Mouse (Mus musculus): ENCODE results near the gene Gclc. TPM values are rescaled to one million over a fixed set of nuclear protein-coding genes. Genes with fewer than 3 reads are reported as not detected.

The Gclc gene
- polyA plus RNA-seq, 1 experiment: 49.3 TPM

DNA sequence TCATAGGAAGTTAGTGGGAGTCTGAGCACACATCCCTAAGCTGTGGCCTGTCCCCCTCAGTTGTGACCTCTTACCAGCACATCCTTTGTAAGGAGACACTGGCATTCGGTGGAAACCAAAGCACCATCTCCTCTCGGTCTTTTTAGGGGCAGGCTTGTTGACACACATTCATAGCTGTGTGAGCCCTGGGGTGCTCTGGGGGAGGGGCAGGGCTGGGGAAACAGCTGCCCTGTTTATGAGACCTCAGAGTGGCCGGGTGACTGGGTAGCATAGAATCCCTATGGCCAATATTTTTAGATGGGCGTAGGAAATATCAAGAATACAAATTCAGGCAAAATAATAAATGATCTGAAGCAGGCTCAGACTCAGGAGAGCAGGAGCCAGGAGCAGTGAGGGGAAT, 71.9 kb downstream of the Gclc start:
- H3K4me3 ChIP-seq (replicated peaks; ENCODE audit: extremely low read depth, low read depth, low read length): no peak overlapping the region
- WGBS: 64% methylated on average over 4 of the region's 4 CpGs
- DNase-seq: no peak
- TF ChIP-seq CTCF (IDR thresholded peaks at IDR 0.05; ENCODE audit: insufficient read depth, low read length) (no peak), POLR2A (IDR thresholded peaks at IDR 0.05; ENCODE audit: borderline replicate concordance, extremely low read depth, low read depth, low read length) (no peak)
- peaks cover 12% of the 10 kb centered on the region for H3K4me1 ChIP-seq (ENCODE audit: control insufficient read depth, insufficient read depth, low read length)

DNA sequence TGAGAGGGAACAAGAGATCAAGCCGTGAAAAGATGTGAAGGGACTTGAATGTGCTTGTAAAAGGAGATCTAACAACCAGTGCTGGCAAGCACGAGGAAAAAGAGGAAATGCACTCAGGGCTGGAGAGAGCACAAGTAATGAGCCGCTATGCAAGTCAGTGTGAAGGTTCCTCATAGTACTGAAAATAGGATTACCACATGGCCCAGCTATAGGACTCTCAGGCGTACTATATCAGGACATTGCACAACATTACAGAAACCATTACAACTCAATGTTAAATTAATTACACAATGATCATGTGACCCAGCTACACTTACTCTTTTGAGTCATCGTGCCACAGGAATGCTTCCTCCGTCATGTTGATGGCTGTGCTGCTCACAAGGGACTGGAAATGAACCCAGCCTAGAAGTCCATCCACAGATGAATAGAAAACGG, 74.2 kb downstream of the Gclc start:
- DNase-seq: no peak
- no peak overlapping the region for H3K4me3 ChIP-seq (replicated peaks; ENCODE audit: extremely low read depth, low read depth, low read length)
- peaks cover 8% of the 10 kb centered on the region for H3K4me1 ChIP-seq (ENCODE audit: control insufficient read depth, insufficient read depth, low read length)
- TF ChIP-seq CTCF (IDR thresholded peaks at IDR 0.05; ENCODE audit: insufficient read depth, low read length) (no peak), POLR2A (IDR thresholded peaks at IDR 0.05; ENCODE audit: borderline replicate concordance, extremely low read depth, low read depth, low read length) (no peak)
- WGBS: 44% methylated on average over 7 of the region's 7 CpGs

DNA sequence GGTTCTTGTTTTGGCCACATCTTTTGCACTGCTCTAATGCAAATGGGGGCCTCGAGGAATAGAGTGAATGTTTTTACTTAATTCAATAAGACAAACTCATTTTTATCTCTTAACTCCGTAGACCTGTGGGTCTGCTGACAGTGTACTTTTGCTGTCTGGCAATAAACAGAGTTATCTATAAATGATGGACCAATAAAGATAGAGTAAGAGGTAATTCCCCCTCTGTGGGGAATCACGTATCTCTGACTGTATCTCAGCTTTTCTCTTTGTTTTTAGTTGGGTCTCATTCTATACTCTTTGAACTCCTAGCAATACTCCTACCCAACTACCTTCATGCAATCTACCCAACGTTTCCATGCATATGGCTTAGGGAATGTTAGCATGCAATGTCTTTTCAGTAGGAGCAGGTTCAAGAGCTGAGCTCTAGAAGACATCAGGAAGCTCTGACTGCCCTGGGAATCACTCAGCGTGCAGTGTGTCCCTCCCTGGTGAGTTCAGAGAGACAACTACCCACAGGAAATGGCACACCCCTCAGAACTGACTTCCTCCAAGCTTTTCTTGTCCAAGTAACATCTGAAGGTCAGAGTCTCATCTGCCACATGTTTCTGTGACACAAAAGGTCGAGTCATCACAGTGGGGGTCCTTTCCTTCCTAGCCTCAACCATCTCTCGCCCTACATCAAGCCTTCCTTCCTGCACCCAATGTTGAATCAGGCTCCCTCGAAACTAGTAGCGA, 80.1 kb downstream of the Gclc start:
- no peak for DNase-seq
- peaks cover 17% of the 10 kb centered on the region for H3K4me1 ChIP-seq (ENCODE audit: control insufficient read depth, insufficient read depth, low read length)
- TF ChIP-seq CTCF (IDR thresholded peaks at IDR 0.05; ENCODE audit: insufficient read depth, low read length) (no peak), POLR2A (IDR thresholded peaks at IDR 0.05; ENCODE audit: borderline replicate concordance, extremely low read depth, low read depth, low read length) (no peak)
- WGBS: 48% methylated on average over 9 of the region's 9 CpGs
- no peak overlapping the region for H3K4me3 ChIP-seq (replicated peaks; ENCODE audit: extremely low read depth, low read depth, low read length)

DNA sequence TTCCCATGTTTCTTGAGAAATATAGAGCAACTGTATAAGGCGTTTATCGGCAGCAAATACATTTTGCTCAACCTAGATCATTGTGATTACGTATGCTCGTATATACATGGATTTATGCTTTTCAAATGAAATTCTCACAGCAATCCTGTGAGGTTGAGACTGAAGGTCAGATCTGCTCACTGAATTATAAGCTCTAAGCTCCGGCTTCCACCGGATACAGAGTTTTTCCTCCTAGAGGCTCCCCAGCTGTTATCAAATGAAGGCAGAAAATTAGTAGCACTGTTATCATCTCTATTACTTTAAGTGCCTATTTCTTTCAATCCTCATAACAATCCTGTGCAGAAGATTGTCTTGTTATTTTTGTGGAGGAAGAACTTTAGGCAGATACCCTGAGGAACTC, 80.8 kb downstream of the Gclc start:
- 78% methylated on average over 6 of the region's 6 CpGs for WGBS
- DNase-seq: no peak
- TF ChIP-seq POLR2A (IDR thresholded peaks at IDR 0.05; ENCODE audit: borderline replicate concordance, extremely low read depth, low read depth, low read length): no peak
- TF ChIP-seq CTCF (IDR thresholded peaks at IDR 0.05; ENCODE audit: insufficient read depth, low read length): no peak
- Histone ChIP-seq H3K4me3 (replicated peaks; ENCODE audit: extremely low read depth, low read depth, low read length) (no peak overlapping the region), H3K4me1 (ENCODE audit: control insufficient read depth, insufficient read depth, low read length) (peaks cover 17% of the 10 kb centered on the region)

DNA sequence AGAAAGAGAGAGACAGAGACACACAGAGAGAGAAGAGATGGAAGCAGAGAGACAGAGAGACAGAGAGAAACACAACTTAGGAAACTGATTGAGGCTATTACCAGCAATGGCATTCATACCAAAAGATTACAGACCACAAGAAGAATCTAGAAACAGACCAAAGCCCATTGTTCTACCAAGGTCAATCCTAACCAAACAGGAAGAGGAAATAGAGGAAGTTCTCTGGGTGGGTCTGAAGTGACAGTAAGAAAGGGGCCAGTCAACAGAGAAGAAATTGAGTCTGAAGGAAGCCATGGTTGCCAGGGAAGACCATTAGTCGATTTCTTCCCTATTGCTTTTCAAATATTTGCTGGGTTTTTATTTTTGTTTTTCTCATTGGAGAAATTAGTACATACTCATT, 81.4 kb downstream of the Gclc start:
- no peak for DNase-seq
- 39% methylated on average over 1 of the region's 1 CpGs for WGBS
- no peak overlapping the region for H3K4me3 ChIP-seq (replicated peaks; ENCODE audit: extremely low read depth, low read depth, low read length)
- H3K4me1 ChIP-seq (ENCODE audit: control insufficient read depth, insufficient read depth, low read length): peaks cover 17% of the 10 kb centered on the region
- TF ChIP-seq CTCF (IDR thresholded peaks at IDR 0.05; ENCODE audit: insufficient read depth, low read length) (no peak), POLR2A (IDR thresholded peaks at IDR 0.05; ENCODE audit: borderline replicate concordance, extremely low read depth, low read depth, low read length) (no peak)

DNA sequence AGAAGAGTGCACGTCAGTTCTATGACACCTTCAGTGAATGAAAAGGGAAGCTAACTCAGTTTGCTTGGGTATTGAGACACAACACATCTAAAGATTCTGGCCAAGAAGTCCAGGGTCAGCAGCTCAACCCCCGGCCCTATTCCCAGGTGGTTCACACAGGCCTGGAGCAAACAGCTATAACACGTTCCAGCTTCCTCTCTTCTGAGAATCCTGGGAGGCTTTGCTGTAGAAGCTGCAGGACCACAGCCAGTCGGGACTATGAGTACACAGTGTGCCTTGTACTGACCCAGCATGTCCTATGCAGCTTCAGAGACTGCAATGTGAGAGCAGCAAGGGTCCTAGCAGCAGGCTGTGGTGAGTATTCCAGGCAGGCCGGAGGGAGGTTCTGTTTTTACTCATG, 84.3 kb downstream of the Gclc start:
- 56% methylated on average over 5 of the region's 5 CpGs for WGBS
- H3K4me1 ChIP-seq (ENCODE audit: control insufficient read depth, insufficient read depth, low read length): peaks cover 17% of the 10 kb centered on the region
- DNase-seq: no peak

More for the DNA sequence above, 84.3 kb downstream of the Gclc start:
- H3K4me3 ChIP-seq (replicated peaks; ENCODE audit: extremely low read depth, low read depth, low read length): no peak overlapping the region
- TF ChIP-seq CTCF (IDR thresholded peaks at IDR 0.05; ENCODE audit: insufficient read depth, low read length) (no peak), POLR2A (IDR thresholded peaks at IDR 0.05; ENCODE audit: borderline replicate concordance, extremely low read depth, low read depth, low read length) (no peak)

Other genes with a start within 250 kb of the Gclc start
- 36.7 and 45.3 TPM in 2 replicates for gene Lrrc1, start 209.7 kb upstream of the Gclc start, polyA plus RNA-seq (2012; rRNA removed)
- 0.32 and 2.5 TPM in 2 replicates for gene Klhl31, start 118.0 kb upstream of the Gclc start, polyA plus RNA-seq (2012; rRNA removed)
- 102 and 155 TPM in 2 replicates for gene Elovl5, start 162.8 kb downstream of the Gclc start, polyA plus RNA-seq (2012; rRNA removed)